Mouse (Mus musculus) spleen, adult 2 months (tissue): ENCODE data around the gene Kcng4. TPM values are rescaled to one million over a fixed set of nuclear protein-coding genes. Genes with fewer than 3 reads are reported as not detected.

Experiments
- DNase-seq, 2 experiments: peaks; one replicate each; pipeline versions ENCODE4 v3.0.0 to v3.0.0-alpha.2; 2012 to 2021; ENCODE audit warnings: low spot score in 2 of 2, low read depth in 1 of 2
- H3K27ac ChIP-seq: fragments of 200-500 bp; 2 replicates; pipeline ENCODE4 v1.5.1; 2012; ENCODE audit warnings: low read length, inconsistent platforms; ENCODE audit not compliant: insufficient read depth
- H3K27me3 ChIP-seq: fragments of 200-500 bp; 2 replicates; pipeline ENCODE4 v1.6.1; 2012; ENCODE audit warnings: mild to moderate bottlenecking, moderate library complexity, low read length, inconsistent platforms; ENCODE audit not compliant: control insufficient read depth, insufficient read depth
- H3K36me3 ChIP-seq: fragments of 200-500 bp; 2 replicates; pipeline ENCODE4 v1.6.1; 2012; ENCODE audit warnings: mild to moderate bottlenecking, low read length, inconsistent platforms; ENCODE audit not compliant: control insufficient read depth, insufficient read depth
- H3K4me1 ChIP-seq: fragments of 200-500 bp; 2 replicates; pipeline ENCODE4 v1.6.1; 2011; ENCODE audit warnings: inconsistent platforms; ENCODE audit not compliant: control insufficient read depth, insufficient read depth, insufficient read length
- H3K4me3 ChIP-seq: fragments of 200-500 bp; 2 replicates; pipeline ENCODE4 v1.5.1; 2011; ENCODE audit warnings: mild to moderate bottlenecking, inconsistent platforms; ENCODE audit not compliant: insufficient read depth, insufficient read length; ENCODE audit errors: extremely low read depth
- CTCF ChIP-seq: fragments of 200-500 bp; IDR thresholded peaks from 2 replicates; pipeline ENCODE4 v1.5.1; 2011; ENCODE audit warnings: mild to moderate bottlenecking, inconsistent platforms; ENCODE audit not compliant: insufficient read depth, insufficient read length, insufficient replicate concordance; ENCODE audit errors: extremely low read depth
- POLR2A ChIP-seq: fragments of 200-500 bp; IDR thresholded peaks from 2 replicates; pipeline ENCODE4 v1.6.1; 2011; ENCODE audit warnings: low read depth, low read length, inconsistent platforms
- WGBS: fragments of 180-500 bp; shearing (Covaris S2); methylation state at CpG from one replicate; pipeline ENCODE4 v1.1.7; 2018; 5-methylcytosine and 5-hydroxymethylcytosine counted together
- polyA plus RNA-seq: library from polyadenylated mRNA; depleted of rRNA; stranded (reverse); fragments of >200 nt; gene quantifications from 2 replicates; pipeline ENCODE4 v1.2.3, GENCODE M21; 2012

The Kcng4 gene
- polyA plus RNA-seq, 1 experiment, result 0.16 TPM

DNA sequence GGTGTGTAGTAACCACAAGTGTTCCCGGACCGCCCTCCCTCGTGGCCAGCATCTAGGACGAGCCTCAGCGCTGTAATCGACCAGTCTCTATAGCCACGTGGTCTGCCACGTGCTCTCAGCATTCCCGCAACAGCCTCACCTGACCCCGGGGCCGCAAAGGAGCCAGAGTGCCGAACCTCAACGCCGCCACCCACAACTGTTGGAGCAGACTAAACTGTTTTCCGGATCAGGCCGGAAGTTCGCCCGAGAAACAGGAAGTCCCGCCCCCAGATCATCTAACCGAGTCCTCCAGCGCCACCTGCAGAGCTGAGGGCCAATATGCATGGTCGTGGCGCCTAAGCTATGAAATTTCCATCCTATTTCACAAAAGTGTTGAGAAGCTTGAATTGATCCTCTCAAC is 30.5 kb downstream of the Kcng4 start, which contains the start of gene Taf1c:
TSS of gene Taf1c (minus strand) at position 227 of the 400 bp plus-strand sequence.
- Histone ChIP-seq H3K27ac (peak within 1 kb of the TSS; percentile 77), H3K4me3 (peak within 1 kb of the TSS; percentile 77), H3K36me3 (peaks cover 20% of the 10 kb centered on the region), H3K4me1 (peaks cover 7% of the 10 kb centered on the region; the same call in 1 of the 2 replicates), H3K27me3 (no peaks in the 10 kb centered on the region)
- TF ChIP-seq CTCF (peak; percentile 95), POLR2A (peak; percentile 32)
- WGBS, result under 1% methylated on average over 23 of the region's 23 CpGs
- DNase-seq, result peak; percentile 86 to 91

DNA sequence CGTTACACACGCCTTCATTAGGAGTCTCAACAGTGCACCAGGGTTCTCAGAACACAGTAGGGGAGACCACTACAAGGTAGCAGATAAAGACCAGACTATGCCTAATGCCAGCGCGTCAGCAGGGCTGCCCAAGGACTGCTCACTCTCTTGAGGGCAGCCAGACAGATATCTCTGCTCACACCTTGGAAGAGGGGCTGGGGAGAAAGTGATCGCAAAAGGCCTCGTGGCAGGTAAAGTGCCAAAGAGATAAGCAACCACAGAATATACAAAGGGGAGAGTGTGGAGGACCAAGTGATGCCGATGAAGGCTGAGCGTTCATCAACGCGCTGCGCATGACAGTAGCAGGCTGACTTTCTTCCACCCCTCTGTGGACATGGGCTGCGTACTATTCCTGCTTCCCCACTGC is 31.1 kb downstream of the Kcng4 start:
- DNase-seq, result no peak
- Histone ChIP-seq H3K4me1 (peaks cover 7% of the 10 kb centered on the region; the same call in 1 of the 2 replicates), H3K36me3 (peaks cover 26% of the 10 kb centered on the region), H3K27ac (no peak overlapping the region), H3K27me3 (no peaks in the 10 kb centered on the region), H3K4me3 (peak overlapping the region; percentile 77)
- 27% methylated on average over 12 of the region's 12 CpGs for WGBS
- TF ChIP-seq CTCF, result no peak
- TF ChIP-seq POLR2A, result no peak

DNA sequence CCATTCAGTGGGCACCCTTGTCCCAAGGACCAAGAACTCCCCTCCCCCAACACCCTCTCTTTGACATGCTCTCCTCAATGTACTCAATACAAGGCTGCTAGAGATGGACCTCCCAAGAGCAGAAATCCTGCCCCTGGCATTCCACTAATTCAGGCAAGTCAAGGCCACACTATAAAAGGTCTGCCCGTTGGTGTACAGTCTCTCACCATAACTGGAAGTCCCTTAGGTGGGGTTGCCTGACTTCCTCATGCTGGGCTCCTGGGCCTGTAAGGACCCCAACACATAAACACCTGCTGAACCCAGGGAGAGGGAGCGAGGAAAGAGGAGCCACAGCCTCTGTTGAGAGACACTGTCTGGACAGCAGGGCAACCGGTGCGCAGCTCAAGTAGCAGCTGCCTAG is 31.7 kb downstream of the Kcng4 start:
- Histone ChIP-seq H3K27ac (no peak overlapping the region), H3K4me3 (no peak overlapping the region), H3K4me1 (peaks cover 7% of the 10 kb centered on the region; the same call in 1 of the 2 replicates), H3K27me3 (no peaks in the 10 kb centered on the region), H3K36me3 (peaks cover 32% of the 10 kb centered on the region)
- TF ChIP-seq CTCF (no peak), POLR2A (no peak)
- no peak for DNase-seq
- WGBS, result 86% methylated on average over 4 of the region's 4 CpGs

DNA sequence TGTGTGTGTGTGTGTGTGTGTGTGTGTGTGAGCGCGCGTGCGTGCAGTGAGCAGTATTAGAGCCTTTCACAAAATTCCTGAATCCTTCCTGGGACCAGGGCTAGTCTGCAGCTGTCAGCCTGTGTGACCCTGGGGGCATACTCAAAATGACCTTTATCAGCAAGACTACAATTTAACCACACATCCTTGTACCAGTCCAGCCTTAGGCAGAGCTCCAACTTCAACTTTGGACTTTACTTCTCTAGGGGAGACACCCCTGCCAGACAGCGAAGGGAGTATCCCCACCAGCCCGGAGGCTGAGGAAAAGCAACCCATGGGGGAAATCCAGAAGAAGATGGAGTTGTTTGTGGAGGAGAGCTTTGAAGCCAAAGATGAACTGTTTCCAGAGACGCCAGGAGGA is 44.0 kb downstream of the Kcng4 start:
- TF ChIP-seq POLR2A (no peak), CTCF (no peak)
- WGBS, result 92% methylated on average over 7 of the region's 7 CpGs
- Histone ChIP-seq H3K36me3 (no peaks in the 10 kb centered on the region), H3K4me1 (peaks cover 3% of the 10 kb centered on the region; the same call in 1 of the 2 replicates), H3K27me3 (no peaks in the 10 kb centered on the region), H3K27ac (no peak overlapping the region), H3K4me3 (no peak overlapping the region)
- no peak for DNase-seq

DNA sequence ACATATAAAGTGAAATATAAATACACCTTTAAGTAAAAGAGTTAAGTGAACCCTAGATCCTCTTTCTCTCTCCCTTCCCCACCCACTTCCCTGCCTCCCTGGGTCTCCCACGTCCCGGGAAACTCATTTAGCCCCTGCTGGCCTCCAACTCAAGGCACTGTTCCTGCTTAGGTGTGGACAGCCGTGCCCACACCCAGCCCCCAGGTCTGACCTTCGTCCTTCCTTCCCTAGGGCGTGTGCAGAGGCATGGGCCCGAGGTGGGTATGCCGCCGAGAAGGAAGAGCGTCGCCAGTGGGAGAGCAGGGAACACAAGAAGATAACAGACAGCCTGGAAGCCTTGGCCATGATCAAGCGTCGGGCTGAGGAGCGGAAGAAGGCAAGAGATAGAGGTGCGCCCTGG is 45.1 kb downstream of the Kcng4 start:
- no peak overlapping the region for H3K4me3 ChIP-seq
- DNase-seq, result no peak
- no peak overlapping the region for H3K27ac ChIP-seq
- no peaks in the 10 kb centered on the region for H3K27me3 ChIP-seq
- no peaks in the 10 kb centered on the region for H3K36me3 ChIP-seq
- WGBS, result 80% methylated on average over 14 of the region's 14 CpGs
- no peak for TF ChIP-seq CTCF
- TF ChIP-seq POLR2A, result no peak
- peaks cover 5% of the 10 kb centered on the region; the same call in 1 of the 2 replicates for H3K4me1 ChIP-seq

DNA sequence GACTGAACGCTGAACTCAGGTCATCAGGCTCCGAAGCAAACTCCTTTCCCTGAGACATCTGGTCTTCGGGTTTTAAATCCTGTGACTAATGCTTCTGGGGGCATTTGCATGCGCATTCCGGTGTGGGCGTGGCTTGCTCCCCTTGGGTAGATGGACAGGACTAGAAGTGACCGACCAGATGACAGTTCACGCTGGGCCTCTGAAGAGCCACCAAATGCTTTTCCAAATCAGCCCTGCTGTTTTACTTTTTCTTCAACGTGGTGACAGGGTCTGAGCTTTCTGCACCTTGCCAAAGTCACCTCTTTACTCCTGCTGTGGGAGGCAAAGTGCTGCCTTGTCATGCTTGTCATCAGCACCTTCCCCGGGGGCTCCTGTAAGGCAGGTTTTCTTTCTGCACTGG is 46.6 kb downstream of the Kcng4 start:
- Histone ChIP-seq H3K27me3 (no peaks in the 10 kb centered on the region), H3K27ac (no peak overlapping the region), H3K4me1 (peaks cover 3% of the 10 kb centered on the region; the same call in 1 of the 2 replicates), H3K36me3 (no peaks in the 10 kb centered on the region), H3K4me3 (no peak overlapping the region)
- TF ChIP-seq POLR2A (no peak), CTCF (no peak)
- WGBS, result 69% methylated on average over 10 of the region's 10 CpGs
- no peak for DNase-seq

DNA sequence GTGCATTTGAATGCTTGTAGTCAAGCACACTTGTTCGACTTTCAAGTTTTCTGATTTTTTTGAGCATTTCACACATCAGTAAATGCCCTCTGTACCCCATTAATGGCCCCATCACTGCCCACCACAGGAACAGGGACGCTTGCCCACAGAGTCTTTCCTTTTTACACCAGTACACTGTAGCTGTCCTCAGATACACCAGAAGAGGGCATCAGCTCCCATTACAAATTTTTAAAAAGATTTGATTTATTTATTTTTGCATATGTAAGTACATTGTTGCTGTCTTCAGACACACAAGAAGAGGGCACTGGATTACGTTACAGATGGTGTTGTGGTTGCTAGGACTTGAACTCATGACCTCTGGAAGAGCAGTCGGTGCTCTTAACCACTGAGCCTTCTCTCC is 47.2 kb downstream of the Kcng4 start:
- Histone ChIP-seq H3K27me3 (no peaks in the 10 kb centered on the region), H3K36me3 (no peaks in the 10 kb centered on the region), H3K4me3 (no peak overlapping the region), H3K4me1 (peaks cover 3% of the 10 kb centered on the region; the same call in 1 of the 2 replicates), H3K27ac (no peak overlapping the region)
- no peak for DNase-seq
- TF ChIP-seq CTCF (no peak), POLR2A (no peak)
- 75% methylated on average over 4 of the region's 4 CpGs for WGBS
